Mouse (Mus musculus) CD4-positive helper T cell, adult 2 months (primary cell): Measurements from ENCODE around the gene Zkscan7.

Experiments
- DNase-seq: peaks from one replicate; pipeline ENCODE4 v3.0.0-alpha.2; 2012; ENCODE audit warnings: low read depth, missing footprints, low spot score

The Zkscan7 gene

GRCm38 (mm10) chr9:122902717-122903535, 17.4 kb downstream of the Zkscan7 start:
- no peak for DNase-seq

- DNase-seq = no peak
These were observed 37.0 kb downstream of the Zkscan7 start for GRCm38 (mm10) chr9:122922436-122922835.

- DNase-seq = no peak
These were observed 37.5 kb downstream of the Zkscan7 start, which contains the start of gene Zfp105 for GRCm38 (mm10) chr9:122922936-122923381. Gene Zfp105, plus strand, starts transcription at chr9:122923072.

DNA sequence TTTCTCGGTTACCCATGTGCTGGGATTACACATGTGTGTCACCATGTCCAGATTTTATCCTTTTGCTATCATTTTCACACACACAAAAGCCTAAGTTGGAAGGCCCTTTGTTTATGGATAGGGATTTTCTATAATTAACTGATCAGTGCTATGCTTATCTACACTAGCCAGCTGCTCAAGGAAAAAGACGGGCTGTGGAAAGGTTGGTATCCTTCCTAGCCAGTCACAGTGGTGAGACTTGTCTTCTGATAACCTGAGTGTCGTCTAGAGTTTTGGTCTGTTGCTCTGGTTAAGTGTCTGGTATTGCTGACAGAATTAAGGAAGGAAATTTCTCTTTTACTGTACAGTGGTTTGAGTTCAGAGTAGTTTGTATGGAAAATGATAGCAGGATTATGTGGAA, 43.4 kb downstream of the Zkscan7 start:
- no peak for DNase-seq
